Mouse (Mus musculus): ENCODE results near the gene Gpr55.

Gpr55 gene

GRCm38 (mm10) chr1:85957942-85958619 lies 2.7 kb downstream of the Gpr55 start:
- DNase-seq (ENCODE audit: low spot score), result no peak

- DNase-seq (ENCODE audit: low spot score), result no peak
Measured at GRCm38 (mm10) chr1:85957290-85957689, 3.5 kb downstream of the Gpr55 start.

- DNase-seq (ENCODE audit: low spot score), result no peak
Measured at GRCm38 (mm10) chr1:85955150-85955549, 5.7 kb downstream of the Gpr55 start.

DNA sequence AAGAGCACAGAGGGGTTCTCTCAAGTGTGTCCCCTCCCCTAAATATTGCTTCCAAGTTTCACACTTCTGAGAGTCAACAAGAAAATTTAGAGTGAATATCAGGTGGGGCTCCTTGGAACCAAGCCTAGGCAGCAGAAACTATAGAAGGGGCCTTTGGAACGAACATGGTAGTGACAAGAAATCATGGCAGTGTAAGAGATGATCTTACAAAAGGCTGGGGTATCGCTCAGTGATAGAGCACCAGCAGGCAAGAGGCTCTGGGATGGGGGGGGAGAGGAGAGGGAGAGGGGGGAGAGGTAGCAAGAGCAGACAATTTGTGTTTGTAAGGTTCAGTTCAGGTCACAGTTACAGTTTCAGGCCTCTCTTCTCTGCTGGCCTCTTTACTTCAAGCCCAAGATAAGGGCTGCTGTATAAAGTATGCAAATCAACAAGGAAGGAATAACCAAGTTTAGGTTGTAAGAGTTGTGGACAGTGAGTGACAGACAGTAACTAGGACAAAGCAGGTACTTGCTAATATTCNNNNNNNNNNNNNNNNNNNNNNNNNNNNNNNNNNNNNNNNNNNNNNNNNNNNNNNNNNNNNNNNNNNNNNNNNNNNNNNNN lies 11.6 kb downstream of the Gpr55 start:
- DNase-seq (ENCODE audit: low spot score), result no peak

DNA sequence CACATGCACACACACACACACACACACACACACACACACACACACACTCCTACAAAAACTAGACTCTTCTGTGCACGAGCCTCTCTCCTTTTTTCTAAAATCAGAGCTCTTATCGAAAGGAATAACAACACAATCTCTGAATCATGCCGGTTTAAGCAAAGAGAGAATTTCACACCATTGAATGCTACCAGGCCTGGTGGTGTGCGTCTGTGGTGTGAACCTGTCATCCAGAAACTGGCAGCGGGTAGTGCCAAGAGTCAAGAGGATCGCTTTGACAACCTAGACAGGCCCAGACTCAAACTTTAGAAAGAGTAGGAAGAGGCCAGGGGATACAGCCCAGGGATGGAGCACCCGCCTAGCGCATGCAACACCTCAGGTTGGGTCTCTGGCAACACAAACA lies 18.5 kb downstream of the Gpr55 start:
- no peak for DNase-seq (ENCODE audit: low spot score)

DNA sequence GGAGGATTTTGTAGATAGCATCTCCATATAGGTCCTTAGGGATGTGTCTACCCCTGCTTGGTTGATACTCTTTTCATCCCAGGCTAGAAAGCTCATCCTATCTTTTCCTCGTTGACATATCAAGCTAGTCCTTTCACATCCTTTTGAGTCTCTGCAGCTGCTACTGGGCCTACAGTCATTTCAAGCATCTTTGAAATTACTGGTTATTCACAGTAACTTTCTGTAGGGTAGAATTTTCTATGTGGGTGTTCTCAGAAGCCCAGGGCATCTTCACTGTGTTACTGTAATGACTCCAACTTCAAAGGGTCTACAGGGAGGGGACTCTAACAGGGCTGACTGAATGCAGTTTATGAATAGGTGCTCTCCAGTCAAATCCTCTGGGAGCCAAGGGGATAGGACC lies 23.5 kb downstream of the Gpr55 start:
- DNase-seq (ENCODE audit: low spot score), result no peak

DNA sequence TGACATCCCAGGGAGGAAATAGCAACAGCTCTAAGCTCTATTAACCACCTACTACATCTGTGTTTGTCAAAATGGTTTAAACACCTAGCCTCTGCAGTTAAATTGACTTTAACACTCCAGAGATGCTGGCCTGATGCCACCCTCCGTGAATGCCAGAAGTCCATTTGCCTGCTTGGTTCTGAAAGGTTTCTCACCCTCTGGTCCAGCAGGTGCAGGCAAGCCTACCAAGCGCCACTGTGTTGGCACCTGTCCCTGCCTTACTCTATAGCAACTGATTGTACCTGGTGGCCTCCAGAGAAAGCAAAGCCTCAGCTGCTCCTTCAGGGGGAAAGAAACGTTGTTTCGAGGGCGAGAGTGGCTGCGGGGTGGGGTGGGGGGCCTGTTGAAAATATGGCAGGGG lies 24.5 kb downstream of the Gpr55 start:
- DNase-seq (ENCODE audit: low spot score), result no peak

GRCm38 (mm10) chr1:85935148-85935852 lies 25.5 kb downstream of the Gpr55 start:
- DNase-seq (ENCODE audit: low spot score), result peak; percentile 12

- no peak for DNase-seq (ENCODE audit: low spot score)
Measured at GRCm38 (mm10) chr1:85934560-85934959, 26.2 kb downstream of the Gpr55 start.

DNA sequence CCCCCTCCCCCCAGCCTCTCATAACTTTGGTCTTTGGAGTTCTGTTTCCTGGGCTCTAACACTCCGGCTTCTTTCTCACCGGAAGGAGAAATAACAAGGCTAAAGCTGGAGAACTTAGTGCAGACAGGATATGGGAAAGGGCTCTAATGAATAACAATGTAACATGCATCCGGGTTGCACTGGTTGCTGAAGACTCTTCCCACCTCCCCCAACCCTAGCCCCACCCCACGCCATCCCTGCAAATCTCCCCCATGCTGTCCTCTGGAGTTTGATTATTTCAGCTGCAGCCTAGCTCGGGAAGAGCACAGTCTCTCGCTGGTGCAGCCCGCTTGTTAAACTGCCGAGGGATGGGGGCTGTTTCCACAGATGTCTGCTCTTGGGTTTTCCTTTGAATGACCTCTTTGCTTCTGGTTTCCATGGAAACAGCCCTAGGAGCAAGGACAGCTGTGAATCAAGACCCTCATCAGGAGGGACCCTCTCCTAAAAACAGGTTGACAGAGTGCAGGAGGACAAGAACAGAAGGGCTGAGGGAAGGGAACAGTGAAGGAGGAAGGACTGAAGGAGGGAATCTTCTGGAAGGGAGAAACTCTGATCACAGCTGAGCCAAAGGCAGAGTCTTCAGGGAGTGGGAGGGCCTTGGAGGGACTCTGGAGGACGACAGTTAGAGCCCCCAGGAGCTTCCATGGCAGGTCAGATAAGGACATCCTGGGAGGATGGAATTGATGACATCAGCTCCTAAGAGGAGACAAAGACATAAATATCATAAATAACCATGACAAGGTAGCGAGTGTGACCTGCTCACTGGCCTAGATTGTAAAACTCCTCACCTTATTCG lies 27.0 kb downstream of the Gpr55 start:
- DNase-seq (ENCODE audit: low spot score), result no peak

DNA sequence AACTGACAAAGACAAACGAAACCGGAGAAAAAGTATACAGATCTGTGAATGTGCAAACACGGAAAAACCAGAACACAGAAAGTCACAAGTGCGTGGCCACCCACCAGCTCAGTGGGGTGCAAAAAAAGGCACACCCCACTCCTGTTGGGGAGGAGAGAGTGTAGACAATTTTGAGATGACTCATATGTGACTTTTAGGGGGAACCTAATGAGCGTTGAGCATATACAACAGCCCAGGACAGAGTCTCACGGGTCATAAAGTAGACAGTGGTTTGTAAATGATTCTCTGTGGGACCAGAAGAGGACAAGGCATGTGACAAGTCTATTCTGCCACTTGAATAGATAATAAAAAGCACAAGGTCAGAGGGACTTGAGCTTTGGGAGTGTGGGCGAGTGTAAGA lies 27.6 kb downstream of the Gpr55 start:
- no peak for DNase-seq (ENCODE audit: low spot score)

- DNase-seq (ENCODE audit: low spot score), result no peak
Measured at GRCm38 (mm10) chr1:85931170-85931569, 29.6 kb downstream of the Gpr55 start.

GRCm38 (mm10) chr1:85929406-85929805 lies 31.4 kb downstream of the Gpr55 start:
- no peak for DNase-seq (ENCODE audit: low spot score)

DNA sequence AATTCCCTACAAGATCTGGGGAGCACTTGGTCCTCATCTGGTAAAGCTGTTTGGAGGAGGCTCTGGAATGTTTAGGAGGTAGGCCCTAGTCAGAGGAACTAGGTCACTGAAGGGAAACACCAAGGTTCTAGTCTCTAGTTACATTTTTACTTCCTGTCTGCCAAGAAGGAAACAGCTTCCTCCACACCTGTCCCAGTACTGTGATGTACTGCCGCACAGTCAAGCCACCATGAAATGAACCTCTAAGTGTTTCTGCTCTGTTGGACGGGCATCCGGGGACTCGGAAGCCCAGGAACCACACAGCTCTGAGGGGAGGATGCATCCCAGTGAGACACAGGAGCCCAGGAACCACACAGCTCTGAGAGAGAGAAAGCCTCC lies 32.1 kb downstream of the Gpr55 start:
- DNase-seq (ENCODE audit: low spot score), result no peak

- no peak for DNase-seq (ENCODE audit: low spot score)
Measured at GRCm38 (mm10) chr1:85928057-85928687, 32.6 kb downstream of the Gpr55 start, which contains the start of gene 4933407L21Rik. 4933407L21Rik (plus strand) TSS chr1:85928483.

DNA sequence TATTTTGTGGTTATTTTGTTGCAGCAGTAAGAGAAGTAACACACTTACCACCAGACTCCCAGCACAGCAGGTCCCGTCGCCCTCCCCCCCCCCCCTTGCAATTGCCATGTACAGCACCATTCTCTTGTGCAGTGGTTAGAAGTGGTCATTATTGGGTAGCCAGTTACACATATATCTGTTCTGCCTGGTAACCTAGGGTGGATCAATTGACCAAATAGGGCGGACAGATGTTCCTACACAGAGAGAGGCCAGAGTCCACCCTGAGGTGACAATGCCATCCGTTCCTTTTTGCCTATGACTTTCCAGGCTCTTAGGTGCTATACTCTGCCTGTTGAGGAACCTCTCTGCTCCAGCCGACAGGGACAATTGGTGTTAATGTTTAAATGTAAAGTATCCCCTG lies 35.6 kb downstream of the Gpr55 start:
- DNase-seq (ENCODE audit: low spot score), result no peak

DNA sequence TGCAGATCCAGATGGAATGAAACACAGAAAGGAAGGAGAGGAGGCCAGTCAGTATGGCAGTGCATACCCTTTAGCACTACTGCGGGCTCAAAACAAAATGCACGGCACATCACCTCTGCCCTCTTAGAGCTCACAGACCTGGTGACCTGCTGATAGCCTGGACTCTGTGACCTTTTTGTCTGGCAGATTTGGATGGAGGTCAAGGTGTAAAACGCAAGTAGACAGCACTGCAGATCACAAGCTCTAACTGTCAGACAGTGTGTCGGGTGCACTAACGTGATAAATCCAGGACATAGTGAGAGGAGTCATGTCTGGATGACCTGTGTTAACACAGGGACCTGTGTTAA lies 38.0 kb downstream of the Gpr55 start:
- DNase-seq (ENCODE audit: low spot score), result no peak

GRCm38 (mm10) chr1:85922127-85922864 lies 38.5 kb downstream of the Gpr55 start:
- DNase-seq (ENCODE audit: low spot score), result no peak

- DNase-seq (ENCODE audit: low spot score), result no peak
Measured at GRCm38 (mm10) chr1:85921725-85922124, 39.1 kb downstream of the Gpr55 start.

- no peak for DNase-seq (ENCODE audit: low spot score)
Measured at GRCm38 (mm10) chr1:85919621-85920020, 41.2 kb downstream of the Gpr55 start.

- no peak for DNase-seq (ENCODE audit: low spot score)
Measured at GRCm38 (mm10) chr1:85916830-85917450, 43.9 kb downstream of the Gpr55 start.
